Mouse (Mus musculus) cerebellum, adult 11 months (tissue): ENCODE data around the gene Podxl.

Source experiments
- DNase-seq: peaks from one replicate; pipeline ENCODE4 v3.0.0; 2022

The Podxl gene

GRCm38 (mm10) chr6:31522478-31522877, 41.3 kb downstream of the Podxl start:
- no peak for DNase-seq

GRCm38 (mm10) chr6:31521491-31522355, 42.1 kb downstream of the Podxl start:
- DNase-seq = no peak

- no peak for DNase-seq
These were observed 43.1 kb downstream of the Podxl start for GRCm38 (mm10) chr6:31520486-31521215.

GRCm38 (mm10) chr6:31519001-31519471, 44.7 kb downstream of the Podxl start:
- DNase-seq = no peak

GRCm38 (mm10) chr6:31518338-31518698, 45.5 kb downstream of the Podxl start:
- no peak for DNase-seq

GRCm38 (mm10) chr6:31517681-31518337, 46.0 kb downstream of the Podxl start:
- no peak for DNase-seq

GRCm38 (mm10) chr6:31513726-31514125, 50.1 kb downstream of the Podxl start:
- DNase-seq = no peak

GRCm38 (mm10) chr6:31502614-31503013, 61.2 kb downstream of the Podxl start:
- DNase-seq = no peak

GRCm38 (mm10) chr6:31500691-31501090, 63.1 kb downstream of the Podxl start:
- no peak for DNase-seq

- DNase-seq = no peak
These were observed 63.5 kb downstream of the Podxl start for GRCm38 (mm10) chr6:31500260-31500659.

GRCm38 (mm10) chr6:31499836-31500235, 63.9 kb downstream of the Podxl start:
- no peak for DNase-seq

GRCm38 (mm10) chr6:31496227-31496626, 67.6 kb downstream of the Podxl start:
- DNase-seq = no peak

- DNase-seq = no peak
These were observed 68.6 kb downstream of the Podxl start for GRCm38 (mm10) chr6:31495122-31495731.

GRCm38 (mm10) chr6:31489950-31490349, 73.8 kb downstream of the Podxl start:
- DNase-seq = no peak

- DNase-seq = no peak
These were observed 77.2 kb downstream of the Podxl start for GRCm38 (mm10) chr6:31486601-31487000.

GRCm38 (mm10) chr6:31480008-31480407, 83.8 kb downstream of the Podxl start:
- DNase-seq = no peak

GRCm38 (mm10) chr6:31478221-31478620, 85.6 kb downstream of the Podxl start:
- DNase-seq = no peak
